Comparison of ENCODE assay signal across 23 mouse cellular contexts in genomic region chr12:84829913-84830312, GRCm38 (mm10). TPM values are rescaled to one million over a fixed set of nuclear protein-coding genes. Genes with fewer than 3 reads are reported as not detected.
DNase-seq lines count a peak whose midpoint lies in the region; ATAC-seq lines count a peak whose summit lies in the region.
"Had no signal": no experiment of that assay in that cellular context is flagged by ENCODE, and none has a peak within 500 bp of the region (broad histone marks: within the 10 kb centered on the region; RNA-seq: fewer than 3 reads in every experiment).

No protein-coding gene starts in this region.

- H3K4me2 ChIP-seq in forebrain, embryonic 12.5 days: no peak overlapping the region
- H3K4me2 ChIP-seq: hindbrain, embryonic 15.5 days had no signal

- H3K4me3 ChIP-seq in forebrain, embryonic 12.5 days (replicated peaks): no peak overlapping the region
- H3K4me3 ChIP-seq: embryonic facial prominence, embryonic 10.5 days; gastrocnemius, adult 2 months; heart, embryonic 10.5 days; hindbrain, embryonic 10.5 days; hindbrain, embryonic 15.5 days had no signal

- WGBS in forebrain, embryonic 12.5 days: 81% methylated on average over 10 of the region's 10 CpGs

- H3K4me1 ChIP-seq in forebrain, embryonic 12.5 days: no peaks in the 10 kb centered on the region

- no peaks in the 10 kb centered on the region for H3K27me3 ChIP-seq in forebrain, embryonic 12.5 days
- H3K27me3 ChIP-seq: hindbrain, embryonic 15.5 days had no signal

- H3K36me3 ChIP-seq in forebrain, embryonic 12.5 days (replicated peaks): no peaks in the 10 kb centered on the region
- H3K36me3 ChIP-seq: embryonic facial prominence, embryonic 10.5 days; G1E; heart, embryonic 10.5 days; hindbrain, embryonic 10.5 days; hindbrain, embryonic 15.5 days had no signal

- intact Hi-C loops in heart, postnatal 10 days (cut with DNase I): no loop called here

- no peak for ATAC-seq in forebrain, embryonic 12.5 days (ENCODE audit: low FRiP score)
- ATAC-seq: CD4-positive, CD25-positive, alpha-beta regulatory T cell, adult 4 months; forebrain, embryonic 14.5 days had no signal

- H3K9ac ChIP-seq in forebrain, embryonic 12.5 days: no peak overlapping the region
- H3K9ac ChIP-seq: hindbrain, embryonic 15.5 days had no signal

- peak; percentile 87 for DNase-seq in heart, adult 11 months
- no peak for DNase-seq in heart, postnatal 10 days
- peak; percentile 77 to 81 for DNase-seq in cerebellum, adult 18-20 months
- peak; percentile 86 for DNase-seq in cerebellum, adult 9-11 months
- peak; percentile 74 for DNase-seq in cerebellum, postnatal 36 days
- DNase-seq in urinary bladder, postnatal 10 days (ENCODE audit: low spot score): no peak
- DNase-seq in MN1 (ENCODE audit: low spot score): no peak
- DNase-seq: adrenal gland, postnatal 14 days; B cell, adult 2 months; gastrocnemius, adult 2 months; gastrocnemius, postnatal 25 days; heart, postnatal 14 days; kidney, adult 11 months; kidney, adult 9 months had no signal

- H3K27ac ChIP-seq in forebrain, embryonic 12.5 days: no peak overlapping the region
- H3K27ac ChIP-seq: embryonic facial prominence, embryonic 10.5 days; heart, embryonic 10.5 days; hindbrain, embryonic 10.5 days; hindbrain, embryonic 15.5 days had no signal

- no peaks in the 10 kb centered on the region for H3K9me3 ChIP-seq in forebrain, embryonic 12.5 days
- H3K9me3 ChIP-seq: embryonic facial prominence, embryonic 10.5 days; G1E; heart, embryonic 10.5 days; hindbrain, embryonic 10.5 days; hindbrain, embryonic 15.5 days had no signal

RNA-seq across cellular contexts. Expression of gene Ltbp2, which starts 46.4 kb away (rescaled TPM):
- total RNA-seq in heart, postnatal 10 days (2021): 1 to 10 TPM; 5.6 to 6.1 TPM
- 0.19 and 0.35 TPM in 2 replicates for polyA plus RNA-seq in forebrain, embryonic 12.5 days (2016; fragmentation: Nextera tagmentation; extraction: Ambion mirVana)
- total RNA-seq: granulocyte monocyte progenitor cell, adult 5-6 weeks had no signal
- polyA plus RNA-seq: CD4-positive, CD25-positive, alpha-beta regulatory T cell, adult 4 months; forebrain, embryonic 14.5 days; G1E had no signal

RNA-seq across cellular contexts. Expression of gene Isca2, which starts 56.9 kb away (rescaled TPM):
- 10 to 100 TPM; 71.1 to 76.2 TPM for total RNA-seq in heart, postnatal 10 days (2021)
- 143 and 152 TPM in 2 replicates for polyA plus RNA-seq in forebrain, embryonic 12.5 days (2016; fragmentation: Nextera tagmentation; extraction: Ambion mirVana)

RNA-seq across cellular contexts. Expression of gene Npc2, which starts 57.0 kb away (rescaled TPM):
- 10 to 100 TPM; 38.8 to 41.4 TPM for total RNA-seq in heart, postnatal 10 days (2021)
- polyA plus RNA-seq in forebrain, embryonic 12.5 days (2016; fragmentation: Nextera tagmentation; extraction: Ambion mirVana): 72.0 and 75.2 TPM in 2 replicates

Comparison
In these comparisons a context has a peak if more than half of its experiments do, and no peak if none do; other contexts are left out.
1. DNase-seq: peak in heart, adult 11 months (single experiment), cerebellum, adult 18-20 months (2 of 2), cerebellum, adult 9-11 months (single experiment) and cerebellum, postnatal 36 days (2 of 2); none in heart, postnatal 10 days (0 of 2), urinary bladder, postnatal 10 days (single experiment) and MN1 (single experiment).